Mouse (Mus musculus): ENCODE measurements at regions not wholly inside any gene's neighbourhood (a gene's known extent, or its start where the extent isn't known, plus 50 kb on each side); places are given as distances from the start of the nearest gene placed in this dataset.

- TF ChIP-seq CTCF (IDR thresholded peaks at IDR 0.05 in 2 of 3, conservative IDR thresholded peaks at IDR 0.05 in 1 of 3; ENCODE audit: control insufficient read depth in 1 of 3, insufficient read depth in 1 of 3, low read depth in 2 of 3, low read length in 3 of 3, poor library complexity in 1 of 3, severe bottlenecking in 1 of 3) = no peak
- TF ChIP-seq ZKSCAN1 (IDR thresholded peaks at IDR 0.05; ENCODE audit: low read depth, low read length) = no peak
- TF ChIP-seq ZC3H11A (IDR thresholded peaks at IDR 0.05; ENCODE audit: low read depth, low read length) = no peak
- TF ChIP-seq MYC (IDR thresholded peaks at IDR 0.05; ENCODE audit: low read depth, low read length) = no peak
- TF ChIP-seq MAFK (IDR thresholded peaks at IDR 0.05; ENCODE audit: borderline replicate concordance, low read depth, low read length) = no peak
- no peak for TF ChIP-seq POLR2A (IDR thresholded peaks at IDR 0.05; ENCODE audit: control insufficient read depth in 1 of 2, insufficient read depth in 1 of 2, low read depth in 1 of 2, low read length in 2 of 2, poor library complexity in 1 of 2)
- no peak for TF ChIP-seq SIN3A (IDR thresholded peaks at IDR 0.05; ENCODE audit: low read length)
- TF ChIP-seq POLR2AphosphoS2 (IDR thresholded peaks at IDR 0.05; ENCODE audit: low read length) = no peak
- TF ChIP-seq NRF1 (IDR thresholded peaks at IDR 0.05; ENCODE audit: insufficient read depth, low read depth, low read length, poor library complexity, severe bottlenecking) = no peak
- TF ChIP-seq CHD2 (IDR thresholded peaks at IDR 0.05; ENCODE audit: low read length) = no peak
- TF ChIP-seq GABPA (IDR thresholded peaks at IDR 0.05; ENCODE audit: low read depth, low read length) = no peak
- no peak for TF ChIP-seq RCOR1 (IDR thresholded peaks at IDR 0.05; ENCODE audit: low read depth, low read length)
Measured at GRCm38 (mm10) chr3:101672943-101673342, 68.5 kb upstream of the Atp1a1 start.

Data from MEL (cell line).